Mouse (Mus musculus) cerebellum, adult 2 months (tissue): ENCODE measurements around the gene Acap1. TPM values are rescaled to one million over a fixed set of nuclear protein-coding genes. Genes with fewer than 3 reads are reported as not detected.

Source experiments
- DNase-seq, 2 experiments: peaks; one replicate each; pipeline ENCODE4 v3.0.0; 2021
- H3K27ac ChIP-seq: fragments of 200-500 bp; 2 replicates; pipeline ENCODE4 v1.5.1; 2012; ENCODE audit warnings: low read length, control low read depth, inconsistent platforms; ENCODE audit not compliant: insufficient read depth
- H3K27me3 ChIP-seq: fragments of 200-500 bp; 2 replicates; pipeline ENCODE4 v1.6.1; 2012; ENCODE audit warnings: inconsistent platforms, mild to moderate bottlenecking, low read length, moderate library complexity; ENCODE audit not compliant: control insufficient read depth, insufficient read depth
- H3K4me1 ChIP-seq: fragments of 200-500 bp; 2 replicates; pipeline ENCODE4 v1.6.1; 2011; ENCODE audit warnings: low read length; ENCODE audit not compliant: control insufficient read depth, insufficient read depth
- H3K4me3 ChIP-seq: fragments of 200-500 bp; replicated peaks from 2 replicates; pipeline ENCODE3; 2011; ENCODE audit warnings: mild to moderate bottlenecking, low read depth, low read length, control low read depth; ENCODE audit not compliant: insufficient read depth
- CTCF ChIP-seq: fragments of 200-500 bp; IDR thresholded peaks from 2 replicates; pipeline ENCODE4 v1.5.1; 2011; ENCODE audit warnings: low read depth, mild to moderate bottlenecking, control low read depth, low read length, moderate library complexity, borderline replicate concordance; ENCODE audit not compliant: insufficient read depth
- POLR2A ChIP-seq: fragments of 200-500 bp; IDR thresholded peaks from 2 replicates; pipeline ENCODE4 v1.6.1; 2011; ENCODE audit warnings: low read length, control low read depth, borderline replicate concordance; ENCODE audit not compliant: insufficient read depth
- WGBS: fragments of 180-500 bp; shearing (Covaris S2); methylation state at CpG from one replicate; pipeline ENCODE4 v1.1.7; 2018; 5-methylcytosine and 5-hydroxymethylcytosine counted together
- polyA plus RNA-seq: library from polyadenylated mRNA; depleted of rRNA; stranded (reverse); fragments of >200 nt; gene quantifications from 2 replicates; pipeline ENCODE4 v1.2.3, GENCODE M21; 2012

Acap1 gene
- polyA plus RNA-seq, 1 experiment: 0.18 TPM

GRCm38 (mm10) chr11:69876867-69877266 is 18.5 kb downstream of the Acap1 start:
- WGBS: 1% methylated on average over 12 of the region's 12 CpGs
- H3K27ac ChIP-seq: no peak overlapping the region
- DNase-seq: peak; percentile 79 to 87
- H3K4me3 ChIP-seq: peak overlapping the region; percentile 3
- no peaks in the 10 kb centered on the region for H3K4me1 ChIP-seq
- peak; percentile 83 for TF ChIP-seq CTCF
- no peak for TF ChIP-seq POLR2A
- no peaks in the 10 kb centered on the region for H3K27me3 ChIP-seq

- no peak for DNase-seq
- TF ChIP-seq CTCF (no peak), POLR2A (no peak)
Observed at GRCm38 (mm10) chr11:69876186-69876585, 19.2 kb downstream of the Acap1 start.

GRCm38 (mm10) chr11:69872451-69872850 is 22.9 kb downstream of the Acap1 start:
- TF ChIP-seq CTCF: no peak
- no peak for TF ChIP-seq POLR2A
- H3K4me1 ChIP-seq: no peaks in the 10 kb centered on the region
- H3K27me3 ChIP-seq: no peaks in the 10 kb centered on the region; the same call in 1 of the 2 replicates
- H3K27ac ChIP-seq: no peak overlapping the region
- H3K4me3 ChIP-seq: no peak overlapping the region
- WGBS: 60% methylated on average over 4 of the region's 4 CpGs
- no peak for DNase-seq

More at GRCm38 (mm10) chr11:69876186-69876585, 19.2 kb downstream of the Acap1 start:
- no peak overlapping the region for H3K4me3 ChIP-seq
- no peak overlapping the region for H3K27ac ChIP-seq
- H3K4me1 ChIP-seq: no peaks in the 10 kb centered on the region
- H3K27me3 ChIP-seq: no peaks in the 10 kb centered on the region
- WGBS: 60% methylated on average over 7 of the region's 7 CpGs

- Histone ChIP-seq H3K27me3 (no peaks in the 10 kb centered on the region; the same call in 1 of the 2 replicates), H3K4me1 (no peaks in the 10 kb centered on the region), H3K4me3 (no peak overlapping the region), H3K27ac (no peak overlapping the region)
- no peak for DNase-seq
- no peak for TF ChIP-seq POLR2A
- TF ChIP-seq CTCF: no peak
- WGBS: 89% methylated on average over 7 of the region's 7 CpGs
Observed at GRCm38 (mm10) chr11:69871822-69872221, 23.5 kb downstream of the Acap1 start.

- H3K4me3 ChIP-seq: no peak overlapping the region
- no peaks in the 10 kb centered on the region for H3K4me1 ChIP-seq
- H3K27me3 ChIP-seq: no peaks in the 10 kb centered on the region; the same call in 1 of the 2 replicates
- no peak for DNase-seq
- 94% methylated on average over 2 of the region's 2 CpGs for WGBS
- H3K27ac ChIP-seq: no peak overlapping the region
- TF ChIP-seq CTCF: no peak
- no peak for TF ChIP-seq POLR2A
Observed at GRCm38 (mm10) chr11:69870289-69871069, 24.9 kb downstream of the Acap1 start.

GRCm38 (mm10) chr11:69867335-69867734 is 28.0 kb downstream of the Acap1 start:
- TF ChIP-seq POLR2A (no peak), CTCF (no peak)
- no peak for DNase-seq
- 73% methylated on average over 9 of the region's 9 CpGs for WGBS

GRCm38 (mm10) chr11:69865561-69865960 is 29.8 kb downstream of the Acap1 start:
- Histone ChIP-seq H3K4me1 (no peaks in the 10 kb centered on the region), H3K27me3 (no peaks in the 10 kb centered on the region; the same call in 1 of the 2 replicates), H3K4me3 (no peak overlapping the region), H3K27ac (no peak overlapping the region)
- no peak for DNase-seq
- WGBS: 79% methylated on average over 9 of the region's 9 CpGs
- TF ChIP-seq CTCF (no peak), POLR2A (no peak)

More at GRCm38 (mm10) chr11:69867335-69867734, 28.0 kb downstream of the Acap1 start:
- no peaks in the 10 kb centered on the region; the same call in 1 of the 2 replicates for H3K27me3 ChIP-seq
- H3K4me3 ChIP-seq: no peak overlapping the region
- no peak overlapping the region for H3K27ac ChIP-seq
- no peaks in the 10 kb centered on the region for H3K4me1 ChIP-seq
